Mouse (Mus musculus) stomach, postnatal 0 days (tissue): Measurements from ENCODE around the gene Cutal.
"Not testable (repeated sequence)": the region's sequence is repeated elsewhere in the genome, so short reads cannot be mapped to it uniquely, and the experiment has no call there.

Source experiments
- CTCF ChIP-seq: IDR thresholded peaks from 2 replicates; pipeline ENCODE4 v1.5.1; 2016; ENCODE audit warnings: antibody characterized with exemption, low read depth, mild to moderate bottlenecking, moderate library complexity
- EP300 ChIP-seq: optimal IDR thresholded peaks from 2 replicates; pipeline ENCODE3; 2016; ENCODE audit warnings: antibody characterized with exemption

DNA sequence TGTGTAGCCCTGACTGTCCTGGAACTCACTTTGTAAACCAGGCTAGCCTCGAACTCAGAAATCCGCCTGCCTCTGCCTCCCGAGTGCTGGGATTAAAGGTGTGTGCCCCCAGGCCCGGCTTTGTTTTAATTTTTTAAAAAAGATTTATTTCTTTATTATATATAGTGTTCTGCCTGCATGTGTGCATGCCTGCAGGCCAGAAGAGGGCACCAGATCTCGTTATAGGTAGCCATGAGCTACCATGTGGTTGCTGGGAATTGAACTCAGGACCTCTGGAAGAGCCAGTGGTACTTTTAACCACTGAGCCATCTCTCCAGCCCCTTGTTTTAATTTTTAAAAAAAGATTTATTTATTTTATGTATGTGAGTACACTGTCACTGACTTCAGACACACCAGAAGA lies 34.1 kb upstream of the Cutal start:
- peak; percentile 42 for TF ChIP-seq CTCF
- not testable (repeated sequence) for TF ChIP-seq EP300
